Mouse (Mus musculus): Measurements from ENCODE around the gene Rev1. TPM values are rescaled to one million over a fixed set of nuclear protein-coding genes. Genes with fewer than 3 reads are reported as not detected.

Rev1 gene
- total and polyA plus RNA-seq, 3 experiments = 22.9 to 25.7 (median 23.4) TPM

DNA sequence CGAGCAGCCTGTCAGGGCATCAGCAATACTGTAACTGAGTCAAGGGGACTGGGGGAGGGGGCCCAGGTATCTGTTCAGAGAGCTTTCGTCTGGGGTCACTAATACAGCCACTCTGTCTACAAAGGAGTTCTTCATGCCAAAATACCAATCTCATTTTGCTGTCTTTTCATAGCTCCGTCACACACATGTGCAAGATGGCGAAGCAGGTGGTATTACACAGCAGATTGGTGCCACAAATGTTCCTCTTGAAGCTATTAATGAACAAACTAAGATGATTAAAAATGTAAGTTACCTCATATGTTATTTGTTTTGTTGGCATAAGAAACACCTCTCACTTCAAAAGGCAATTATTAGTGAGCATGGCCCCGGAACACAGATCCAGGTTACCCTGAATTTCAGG is 92.2 kb downstream of the Rev1 start:
- in situ Hi-C loops (cut with MboI; ENCODE audit: low pct_ligation_motif_present, low pct_unique_long_range_greater_than_20kb, low sequenced_read_pairs) = no loop called here

DNA sequence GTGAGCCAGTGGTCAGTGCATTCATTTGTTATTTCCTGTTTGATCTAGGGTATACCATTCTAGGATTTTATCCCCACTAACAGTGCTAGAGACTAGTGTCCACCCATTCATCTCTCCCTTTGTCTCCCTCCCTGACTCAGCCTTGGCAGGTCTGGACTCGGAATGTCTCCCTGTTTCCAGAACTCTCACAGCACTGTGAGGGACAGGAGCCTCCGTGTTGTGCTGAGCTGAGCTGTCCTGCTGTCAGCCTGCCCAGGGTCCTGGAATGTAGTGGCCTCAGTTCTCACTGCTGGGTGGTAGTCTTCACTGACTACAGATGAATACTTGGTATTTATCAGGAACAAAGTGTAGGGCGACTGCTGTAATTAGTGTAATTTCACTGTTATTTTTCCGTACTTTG is 94.1 kb downstream of the Rev1 start:
- no peaks in the 10 kb centered on the region for H3K79me2 ChIP-seq (replicated peaks; ENCODE audit: control insufficient read depth, extremely low read depth, insufficient read depth, poor library complexity, severe bottlenecking)
- no peaks in the 10 kb centered on the region for H3K4me1 ChIP-seq (ENCODE audit: control insufficient read depth in 1 of 2, insufficient read depth in 2 of 2)
- no peak overlapping the region for H3K4me3 ChIP-seq (replicated peaks in 1 of 3; ENCODE audit: low read depth in 2 of 3, low read length in 2 of 3, poor library complexity in 1 of 3)
- no peak for DNase-seq (ENCODE audit: extremely low read depth)
- H3K9ac ChIP-seq (ENCODE audit: insufficient read depth, low read depth) = no peak overlapping the region
- peaks cover 61 to 93% of the 10 kb centered on the region in 2 experiments for H3K36me3 ChIP-seq (replicated peaks in 1 of 2; ENCODE audit: control insufficient read depth in 1 of 2, insufficient read depth in 1 of 2, low read length in 1 of 2)
- dilution Hi-C loops (cut with MboI; ENCODE audit: extremely low pct_ligation_motif_present, extremely low pct_unique_long_range_greater_than_20kb, low sequenced_read_pairs) (no loop called here), in situ Hi-C loops (cut with MboI; ENCODE audit: low pct_ligation_motif_present, low pct_unique_long_range_greater_than_20kb, low sequenced_read_pairs) (no loop called here)
- no peaks in the 10 kb centered on the region for H3K9me3 ChIP-seq (replicated peaks; ENCODE audit: low read length)
- no peak overlapping the region for H3K4me2 ChIP-seq (ENCODE audit: insufficient read depth, low read depth, poor library complexity, severe bottlenecking)
- H3K27me3 ChIP-seq (replicated peaks) = no peaks in the 10 kb centered on the region
- TF ChIP-seq TCF12 (IDR thresholded peaks at IDR 0.05; ENCODE audit: low read depth, low read length) (no peak), BHLHE40 (IDR thresholded peaks at IDR 0.05; ENCODE audit: low read depth, low read length) (no peak), UBTF (IDR thresholded peaks at IDR 0.05; ENCODE audit: low read depth, low read length) (no peak), MAZ (IDR thresholded peaks at IDR 0.05; ENCODE audit: low read depth, low read length) (no peak), PAX5 (IDR thresholded peaks at IDR 0.05; ENCODE audit: low read length) (no peak), ETS1 (conservative IDR thresholded peaks at IDR 0.05; ENCODE audit: low read depth, low read length) (no peak), ELF1 (IDR thresholded peaks at IDR 0.05; ENCODE audit: low read depth, low read length) (no peak), CHD2 (IDR thresholded peaks at IDR 0.05; ENCODE audit: low read length) (no peak), NRF1 (IDR thresholded peaks at IDR 0.05; ENCODE audit: low read depth, low read length) (no peak), NELFE (IDR thresholded peaks at IDR 0.05; ENCODE audit: low read depth, low read length) (no peak), MAFK (IDR thresholded peaks at IDR 0.05; ENCODE audit: insufficient replicate concordance, low read length) (no peak), E2F4 (IDR thresholded peaks at IDR 0.05; ENCODE audit: insufficient replicate concordance, low read depth, low read length) (no peak), ZKSCAN1 (IDR thresholded peaks at IDR 0.05; ENCODE audit: borderline replicate concordance, low read depth, low read length) (no peak), GABPA (IDR thresholded peaks at IDR 0.05; ENCODE audit: insufficient replicate concordance, low read depth, low read length) (no peak), SMC3 (IDR thresholded peaks at IDR 0.05; ENCODE audit: low read depth, low read length) (no peak), RAD21 (IDR thresholded peaks at IDR 0.05; ENCODE audit: low read depth, low read length) (no peak), MAX (IDR thresholded peaks at IDR 0.05; ENCODE audit: low read length) (no peak), HCFC1 (IDR thresholded peaks at IDR 0.05; ENCODE audit: low read depth, low read length) (no peak), ZMIZ1 (IDR thresholded peaks at IDR 0.05; ENCODE audit: low read depth, low read length) (no peak), TBP (conservative IDR thresholded peaks at IDR 0.05; ENCODE audit: low read depth, low read length) (no peak)
- H3K27ac ChIP-seq (ENCODE audit: insufficient read depth, low read depth) = no peak overlapping the region

More for the DNA sequence above, 92.2 kb downstream of the Rev1 start:
- no peak for DNase-seq (ENCODE audit: extremely low read depth)
- Histone ChIP-seq H3K9ac (ENCODE audit: insufficient read depth, low read depth) (no peak overlapping the region), H3K9me3 (replicated peaks; ENCODE audit: low read length) (no peaks in the 10 kb centered on the region), H3K4me1 (ENCODE audit: control insufficient read depth in 1 of 2, insufficient read depth in 2 of 2) (no peaks in the 10 kb centered on the region), H3K27ac (ENCODE audit: insufficient read depth, low read depth) (no peak overlapping the region), H3K79me2 (replicated peaks; ENCODE audit: control insufficient read depth, extremely low read depth, insufficient read depth, poor library complexity, severe bottlenecking) (no peaks in the 10 kb centered on the region), H3K4me3 (replicated peaks in 1 of 3; ENCODE audit: low read depth in 2 of 3, low read length in 2 of 3, poor library complexity in 1 of 3) (no peak overlapping the region), H3K4me2 (ENCODE audit: insufficient read depth, low read depth, poor library complexity, severe bottlenecking) (no peak overlapping the region), H3K36me3 (replicated peaks in 1 of 2; ENCODE audit: control insufficient read depth in 1 of 2, insufficient read depth in 1 of 2, low read length in 1 of 2) (peaks cover 64 to 93% of the 10 kb centered on the region in 2 experiments), H3K27me3 (replicated peaks) (no peaks in the 10 kb centered on the region)
- dilution Hi-C loops (cut with MboI; ENCODE audit: extremely low pct_ligation_motif_present, extremely low pct_unique_long_range_greater_than_20kb, low sequenced_read_pairs) = no loop called here
- TF ChIP-seq KAT2A (IDR thresholded peaks at IDR 0.05; ENCODE audit: insufficient replicate concordance, low read length) (no peak), RAD21 (IDR thresholded peaks at IDR 0.05; ENCODE audit: low read depth, low read length) (no peak), NELFE (IDR thresholded peaks at IDR 0.05; ENCODE audit: low read depth, low read length) (no peak), HCFC1 (IDR thresholded peaks at IDR 0.05; ENCODE audit: low read depth, low read length) (no peak), TBP (conservative IDR thresholded peaks at IDR 0.05; ENCODE audit: low read depth, low read length) (no peak)

Measured in CH12.LX (cell line).